Mouse (Mus musculus): ENCODE results near the gene Mgst2. TPM values are rescaled to one million over a fixed set of nuclear protein-coding genes. Genes with fewer than 3 reads are reported as not detected.

The Mgst2 gene
- total RNA-seq, 2 experiments from 2014 or later: 45.3 to 46.4 TPM

- DNase-seq: peak; percentile 83
Observed at GRCm38 (mm10) chr3:51701281-51701751, 41.2 kb downstream of the Mgst2 start.

GRCm38 (mm10) chr3:51701950-51702349 lies 41.8 kb downstream of the Mgst2 start:
- DNase-seq: peak; percentile 29

- DNase-seq: no peak
Observed at GRCm38 (mm10) chr3:51702701-51703286, 42.6 kb downstream of the Mgst2 start.

- no peak for DNase-seq
Observed at GRCm38 (mm10) chr3:51703478-51703877, 43.3 kb downstream of the Mgst2 start.

GRCm38 (mm10) chr3:51705220-51705619 lies 45.1 kb downstream of the Mgst2 start:
- DNase-seq: no peak

GRCm38 (mm10) chr3:51708375-51708745 lies 48.2 kb downstream of the Mgst2 start:
- DNase-seq: no peak

GRCm38 (mm10) chr3:51708746-51709411 lies 48.7 kb downstream of the Mgst2 start:
- DNase-seq: peak; percentile 89

- no peak for DNase-seq
Observed at GRCm38 (mm10) chr3:51712382-51712781, 52.2 kb downstream of the Mgst2 start.

GRCm38 (mm10) chr3:51713233-51713632 lies 53.1 kb downstream of the Mgst2 start:
- no peak for DNase-seq

- DNase-seq: no peak
Observed at GRCm38 (mm10) chr3:51714469-51714868, 54.3 kb downstream of the Mgst2 start.

- DNase-seq: no peak
Observed at GRCm38 (mm10) chr3:51717455-51717854, 57.3 kb downstream of the Mgst2 start.

GRCm38 (mm10) chr3:51717909-51718308 lies 57.7 kb downstream of the Mgst2 start:
- peak; percentile 33 for DNase-seq

- no peak for DNase-seq
Observed at GRCm38 (mm10) chr3:51719373-51719772, 59.2 kb downstream of the Mgst2 start.

GRCm38 (mm10) chr3:51719982-51720381 lies 59.8 kb downstream of the Mgst2 start:
- DNase-seq: no peak

GRCm38 (mm10) chr3:51726257-51726656 lies 66.1 kb downstream of the Mgst2 start:
- no peak for DNase-seq

- no peak for DNase-seq
Observed at GRCm38 (mm10) chr3:51727487-51727886, 67.3 kb downstream of the Mgst2 start.

GRCm38 (mm10) chr3:51727968-51728367 lies 67.8 kb downstream of the Mgst2 start:
- DNase-seq: no peak

GRCm38 (mm10) chr3:51728456-51728855 lies 68.3 kb downstream of the Mgst2 start:
- no peak for DNase-seq

- no peak for DNase-seq
Observed at GRCm38 (mm10) chr3:51729109-51729918, 69.2 kb downstream of the Mgst2 start.

- no peak for DNase-seq
Observed at GRCm38 (mm10) chr3:51730662-51731061, 70.5 kb downstream of the Mgst2 start.

GRCm38 (mm10) chr3:51731949-51732636 lies 71.9 kb downstream of the Mgst2 start:
- no peak for DNase-seq
